Mouse (Mus musculus) liver, adult (tissue): ENCODE measurements at regions not wholly inside any gene's neighbourhood (a gene's known extent, or its start where the extent isn't known, plus 50 kb on each side); places are given as distances from the start of the nearest gene placed in this dataset.

Experiments used
- GATA4 ChIP-seq: IDR thresholded peaks from 2 replicates; pipeline ENCODE4 v1.6.1; 2014; ENCODE audit warnings: mild to moderate bottlenecking, low read length; ENCODE audit not compliant: insufficient replicate concordance

DNA sequence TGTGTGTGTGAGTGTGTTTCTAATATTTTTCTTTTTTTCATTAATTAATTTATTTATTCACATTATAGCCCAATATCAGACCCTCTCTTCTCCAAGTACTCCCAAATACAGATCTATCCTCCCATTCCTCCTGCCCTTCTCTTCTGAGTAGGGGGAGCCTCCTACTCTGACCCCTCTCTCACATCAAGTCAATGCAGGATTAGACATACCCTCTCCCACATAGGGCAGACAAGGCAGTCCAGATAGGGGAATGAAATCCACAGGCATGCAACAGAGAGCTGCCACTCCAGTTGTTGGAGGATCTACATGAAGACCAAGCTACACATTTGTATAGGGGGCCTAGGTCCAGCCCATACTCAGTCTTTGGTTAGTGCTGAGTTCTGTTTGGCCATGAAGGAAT is 216.3 kb upstream of the Adamts5 start:
- TF ChIP-seq GATA4, result no peak

DNA sequence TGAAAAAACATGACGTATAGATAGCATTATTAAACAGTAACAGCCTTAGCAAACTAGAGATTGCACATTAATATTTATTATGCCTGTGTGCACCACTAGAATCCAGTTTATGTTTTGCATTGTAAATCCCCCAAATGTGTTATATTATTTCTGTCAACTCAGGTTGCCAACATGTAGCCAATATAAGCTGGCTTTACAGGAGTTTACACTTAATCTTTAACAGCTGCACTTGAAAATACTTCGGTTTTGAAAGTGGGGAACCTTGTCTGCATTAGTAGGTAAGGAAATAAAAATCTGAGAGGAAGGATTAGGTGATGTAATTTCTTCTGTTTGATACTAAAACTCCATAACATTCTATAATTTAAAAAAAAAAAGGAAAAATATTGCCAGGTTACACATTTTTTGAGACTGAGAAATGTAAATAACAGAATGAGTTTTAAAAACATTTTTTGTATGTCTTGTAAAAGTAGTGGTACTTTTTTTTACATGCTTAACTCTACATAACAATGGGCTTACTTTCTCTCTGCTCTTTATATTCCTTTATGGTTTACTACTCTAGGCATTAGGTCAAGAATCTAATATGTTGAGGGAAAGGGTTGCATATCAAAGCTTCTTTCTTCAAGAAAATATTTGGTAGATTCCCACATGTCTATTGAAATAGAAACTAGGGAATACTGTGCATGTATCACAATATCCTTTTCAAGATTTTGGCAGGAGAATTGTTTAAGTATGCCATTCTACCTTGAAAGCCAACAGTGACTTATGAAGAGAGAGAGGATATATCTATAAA is 214.2 kb upstream of the Adamts5 start:
- TF ChIP-seq GATA4, result no peak

DNA sequence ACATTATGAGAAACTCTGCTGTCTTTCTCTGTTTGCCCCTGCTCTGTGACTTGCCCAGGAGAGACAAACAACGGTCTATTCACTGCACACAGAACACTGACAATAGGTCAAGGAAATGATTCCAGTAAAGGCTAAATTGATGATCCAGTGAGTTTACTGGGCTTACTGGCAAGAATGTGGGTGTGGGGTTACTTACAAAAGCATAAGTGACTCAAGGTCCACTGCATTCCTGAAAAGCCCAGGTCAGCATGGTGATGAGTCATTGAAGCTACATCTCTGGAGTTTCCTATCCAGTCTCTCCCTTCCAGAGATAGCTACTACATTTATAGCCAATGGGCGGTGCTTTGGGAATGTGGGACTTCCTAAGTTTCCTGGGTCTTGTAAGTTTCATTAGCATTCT is 192.8 kb upstream of the Adamts5 start:
- no peak for TF ChIP-seq GATA4

DNA sequence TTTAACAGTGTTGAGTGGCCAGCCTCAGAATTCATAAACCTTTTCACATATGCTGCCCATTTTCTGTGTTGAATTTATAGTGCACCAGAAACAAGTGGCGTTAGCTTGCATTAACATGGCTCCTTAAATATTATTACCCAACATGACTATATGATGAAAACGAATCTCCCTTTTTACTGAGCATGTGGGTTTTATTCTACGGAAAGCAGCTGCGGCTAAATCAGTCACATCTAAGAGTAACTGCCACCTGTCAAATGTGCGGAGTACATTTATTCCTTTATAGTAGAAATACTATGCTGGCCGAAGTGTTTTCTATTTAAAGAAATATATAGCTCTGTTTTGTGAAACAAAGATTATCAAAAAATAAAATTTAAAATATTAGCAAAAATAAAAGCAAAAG is 188.5 kb upstream of the Adamts5 start:
- no peak for TF ChIP-seq GATA4

DNA sequence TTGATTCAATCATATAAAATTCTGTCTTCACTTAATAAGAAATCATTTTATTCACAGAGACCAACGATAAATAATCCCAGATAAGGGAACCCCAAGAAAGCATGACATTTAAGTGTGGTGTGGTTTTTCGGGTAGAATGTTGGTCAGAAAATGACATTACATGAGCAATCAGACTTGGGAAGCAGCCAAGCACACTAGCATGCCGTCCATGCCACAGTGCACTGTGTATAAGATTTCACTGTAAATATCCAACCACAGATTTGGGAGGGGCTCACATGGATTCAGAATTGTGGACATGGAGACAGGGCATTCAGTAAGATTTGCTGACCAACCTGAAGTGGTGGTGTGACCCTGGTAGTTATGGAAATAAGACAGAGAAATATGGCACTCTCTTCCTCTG is 185.8 kb upstream of the Adamts5 start:
- no peak for TF ChIP-seq GATA4

DNA sequence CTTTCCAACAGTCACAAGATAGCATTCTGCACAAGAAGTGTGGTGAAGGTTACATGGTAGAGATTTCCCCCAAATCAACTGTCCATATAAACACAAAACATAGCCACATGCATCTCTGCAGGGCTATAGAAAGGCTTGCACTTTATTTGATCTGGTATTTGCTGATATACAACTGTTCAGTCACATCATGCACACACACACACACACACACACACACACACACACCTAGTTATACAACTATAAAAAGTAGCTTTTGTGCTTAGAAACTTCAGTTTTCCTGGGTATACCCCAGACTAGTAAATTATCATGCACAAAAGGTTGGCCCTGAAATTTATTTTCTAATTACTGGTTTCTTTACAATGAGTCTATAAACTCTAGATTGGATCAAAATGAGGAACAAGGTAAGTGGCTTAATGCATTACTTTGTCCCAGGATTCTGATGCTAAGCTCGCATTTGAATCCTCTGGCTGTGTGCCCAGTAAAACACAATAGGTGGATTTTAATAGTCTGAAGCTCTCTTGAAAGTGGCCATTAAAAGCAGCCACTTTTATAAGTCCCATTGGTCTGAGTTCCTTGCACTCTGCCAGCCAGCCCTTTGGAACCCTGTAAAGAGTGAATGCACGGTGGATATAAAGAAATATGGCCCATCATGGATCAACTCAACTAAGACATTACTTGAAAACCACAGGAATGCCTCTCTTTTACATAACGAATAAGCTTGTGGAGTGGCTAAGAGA is 166.2 kb upstream of the Adamts5 start:
- no peak for TF ChIP-seq GATA4

DNA sequence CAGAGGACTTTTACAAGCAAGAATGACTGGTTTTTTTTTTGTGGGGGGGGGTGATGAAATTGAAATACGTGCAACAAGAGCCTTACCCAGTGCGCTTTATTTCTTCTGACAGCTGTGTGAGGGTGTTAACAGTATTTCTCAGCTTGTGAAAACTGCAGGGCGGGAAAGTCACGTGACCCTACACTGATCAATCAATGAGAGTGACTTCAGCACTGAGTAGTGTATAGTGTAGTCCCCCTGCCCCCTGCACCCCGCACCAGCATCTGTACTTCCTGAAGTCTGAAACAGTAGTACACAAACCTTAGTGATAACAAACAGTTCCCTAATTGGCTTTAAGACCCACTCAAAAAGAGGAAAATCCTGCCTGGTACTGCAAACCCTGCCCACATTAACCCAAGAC is 158.5 kb upstream of the Adamts5 start:
- no peak for TF ChIP-seq GATA4

DNA sequence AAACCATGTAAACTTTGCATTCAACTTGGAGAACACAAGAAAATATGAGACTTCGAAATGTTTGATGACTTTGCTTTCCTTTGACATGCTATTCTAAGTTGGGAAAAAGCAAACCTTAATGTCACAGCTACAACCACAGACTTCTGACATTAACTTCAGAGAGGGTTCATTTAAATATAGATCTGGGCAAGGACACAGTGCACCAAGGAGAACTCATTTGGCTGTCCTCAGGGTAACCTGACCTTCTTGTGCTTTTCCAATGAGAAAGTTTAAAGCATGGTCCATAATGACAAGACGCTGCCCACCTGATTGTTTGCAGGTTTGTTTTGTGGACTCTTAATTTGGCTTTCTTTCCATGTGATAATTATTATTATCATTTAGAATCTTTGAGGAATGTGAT is 143.1 kb upstream of the Adamts5 start:
- no peak for TF ChIP-seq GATA4

DNA sequence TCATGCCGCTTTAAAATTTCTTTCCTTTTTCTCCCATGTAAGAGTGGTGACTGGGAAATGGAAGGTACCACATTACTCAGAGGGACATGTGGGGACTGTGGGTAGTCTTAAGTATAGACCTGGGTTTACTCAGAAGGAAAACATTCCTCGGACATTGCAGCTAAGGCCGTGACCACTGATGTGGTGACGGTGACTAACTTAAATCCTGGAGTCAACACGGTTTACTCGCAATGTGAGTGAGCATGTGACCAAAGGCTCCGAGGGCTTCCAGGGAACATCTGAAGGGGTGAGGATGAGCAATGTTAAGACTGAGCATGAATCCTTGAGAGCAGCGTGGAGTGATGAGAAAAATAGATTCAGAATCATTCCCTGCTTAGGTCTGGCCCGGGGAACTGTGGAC is 133.1 kb upstream of the Adamts5 start:
- TF ChIP-seq GATA4, result no peak

DNA sequence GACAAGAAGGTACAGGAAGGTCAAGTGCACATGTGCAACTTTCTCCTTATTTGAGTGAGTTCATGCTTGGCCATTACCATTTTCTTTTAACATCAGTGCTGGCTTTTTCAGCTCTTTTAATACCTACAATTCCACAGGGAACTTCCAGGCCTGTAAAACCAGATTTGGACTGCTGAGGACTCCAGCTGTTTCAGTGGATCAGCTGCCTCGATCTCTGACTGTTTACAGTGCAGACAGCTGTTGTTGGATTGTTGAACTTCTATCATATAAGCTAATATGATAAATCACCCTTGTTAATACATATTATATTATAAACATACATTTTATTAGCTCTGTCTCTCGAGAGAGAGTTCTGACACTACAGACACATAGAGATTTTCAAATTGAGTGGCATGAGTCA is 126.1 kb upstream of the Adamts5 start:
- no peak for TF ChIP-seq GATA4

DNA sequence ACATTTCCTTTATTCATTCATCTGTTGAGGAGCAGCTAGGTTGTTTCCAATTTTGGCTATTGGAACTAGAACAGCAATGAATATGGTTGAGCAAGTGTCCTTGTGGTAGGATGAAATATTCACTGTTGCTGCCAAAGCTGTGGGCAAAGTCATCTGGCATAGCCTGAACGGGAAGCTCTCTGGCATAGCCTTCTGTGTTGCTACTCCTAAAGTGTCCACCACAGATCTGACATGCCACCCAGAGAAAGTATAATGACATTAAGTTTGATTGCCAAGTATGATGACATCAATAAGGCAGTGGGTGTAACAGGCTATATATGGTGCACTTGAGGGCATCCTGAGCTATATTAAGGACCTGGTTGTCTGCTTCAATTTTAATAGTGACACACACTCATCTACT is 113.7 kb upstream of the Adamts5 start:
- no peak for TF ChIP-seq GATA4

DNA sequence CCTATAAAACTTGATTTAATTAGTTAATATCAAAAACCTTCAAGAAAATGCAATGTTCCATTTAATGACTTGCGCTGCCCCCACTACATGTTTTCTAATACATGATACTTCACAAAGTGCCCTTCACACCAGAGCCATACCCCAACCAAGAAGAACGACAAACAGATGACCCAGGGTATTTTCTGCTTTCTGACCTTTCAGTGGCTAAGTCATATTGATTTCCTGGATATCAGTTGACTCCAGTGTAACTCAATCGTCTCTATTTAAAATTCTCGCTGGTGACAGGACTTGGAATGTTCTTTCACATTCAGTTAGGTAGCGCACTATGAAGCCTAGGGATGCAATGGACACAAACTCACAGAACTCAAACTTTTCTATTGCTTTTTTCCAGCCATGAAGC is 109.4 kb upstream of the Adamts5 start:
- no peak for TF ChIP-seq GATA4

DNA sequence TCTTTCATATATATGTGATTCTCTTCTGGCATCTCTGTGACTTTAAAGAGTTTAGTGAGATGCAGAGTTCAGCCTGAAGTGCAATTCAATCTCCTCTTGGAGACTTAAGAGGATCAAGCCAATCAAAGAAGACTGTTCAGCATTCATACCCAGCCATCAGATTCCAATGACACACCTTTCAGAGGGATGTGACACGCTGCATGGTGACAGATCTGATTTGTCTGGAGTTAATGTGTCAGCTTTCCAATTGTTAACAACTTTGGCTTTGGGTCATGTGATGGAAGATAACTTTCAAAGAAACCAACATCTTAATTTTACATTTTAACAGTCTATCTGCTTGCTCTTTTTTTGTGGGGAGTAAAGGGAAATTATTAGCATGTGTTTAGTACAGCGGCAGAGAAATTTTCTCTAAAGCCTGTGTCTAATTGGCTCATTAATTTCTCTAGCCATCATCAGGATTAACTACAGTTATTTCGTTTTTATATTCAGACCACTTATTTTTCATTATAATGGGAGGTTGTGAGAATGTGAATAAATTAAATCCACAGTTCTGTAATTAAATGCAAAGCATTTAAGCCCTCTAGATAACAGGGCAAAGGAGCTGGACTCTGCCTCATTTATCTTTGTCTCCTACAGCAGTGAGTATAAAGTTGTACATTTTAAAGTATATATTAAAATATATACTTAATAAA is 108.2 kb upstream of the Adamts5 start:
- no peak for TF ChIP-seq GATA4

DNA sequence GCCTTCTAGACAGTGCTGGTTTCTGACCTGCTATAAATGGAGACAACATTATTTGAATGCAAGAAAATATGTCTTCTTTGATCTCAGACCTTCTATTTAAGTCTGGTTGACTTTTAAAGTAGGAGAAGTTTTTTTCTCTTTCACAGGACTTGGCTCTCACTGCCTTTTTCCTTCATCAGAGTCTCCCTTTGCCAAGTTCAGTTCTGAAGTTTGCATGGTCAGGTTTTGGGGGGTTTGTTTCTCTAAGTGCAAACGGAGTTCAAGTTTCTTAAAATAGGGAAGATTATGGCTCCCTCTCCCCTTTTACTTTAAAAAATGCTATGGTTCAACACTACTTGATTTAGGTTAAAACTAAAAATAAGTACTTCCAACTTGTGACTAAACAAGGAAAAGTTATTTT is 106.2 kb upstream of the Adamts5 start:
- no peak for TF ChIP-seq GATA4

DNA sequence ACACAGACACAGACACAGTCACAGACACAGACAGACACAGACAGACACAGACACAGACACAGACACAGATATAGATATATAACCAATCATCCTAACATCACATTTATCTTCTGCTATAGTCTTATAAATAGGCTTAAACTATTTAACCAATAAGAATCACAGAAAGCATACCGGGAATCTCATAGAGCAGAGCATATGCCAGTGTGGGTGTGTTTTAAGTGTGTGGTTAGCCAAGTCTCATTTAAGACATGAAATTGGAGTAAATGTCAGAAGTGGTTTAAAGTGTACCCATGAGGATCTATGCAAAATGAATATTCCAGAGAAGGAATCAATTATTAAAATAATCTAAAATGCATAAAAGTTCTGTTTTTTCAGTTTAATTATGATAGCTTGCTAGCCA is 99.2 kb upstream of the Adamts5 start:
- TF ChIP-seq GATA4, result no peak

DNA sequence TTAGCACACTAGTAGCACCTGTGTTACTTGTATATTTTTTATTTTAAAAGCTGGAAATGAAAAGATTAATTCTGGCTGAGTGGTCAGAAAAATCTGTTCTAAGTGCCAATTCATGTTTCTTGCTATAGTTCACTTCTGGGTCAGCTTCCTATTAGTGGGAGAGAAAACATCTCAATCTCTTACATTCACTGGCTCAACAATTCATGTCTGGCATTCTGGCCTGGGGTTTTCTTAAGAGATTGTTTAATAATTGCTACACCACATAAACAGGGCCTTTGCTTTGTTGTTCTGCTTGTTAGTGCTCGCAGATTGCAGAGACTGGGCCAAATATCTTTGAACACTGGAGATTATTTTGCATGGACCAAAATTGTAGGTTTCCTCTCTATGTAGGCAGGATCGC is 84.2 kb upstream of the Adamts5 start:
- no peak for TF ChIP-seq GATA4
